Mouse (Mus musculus) ovary, adult 18-20 months (tissue): ENCODE results near the gene Gm11060.

Experiments
- DNase-seq: peaks from one replicate; pipeline ENCODE4 v3.0.0; 2022; ENCODE audit warnings: low spot score, mixed read lengths

Gene Gm11060

DNA sequence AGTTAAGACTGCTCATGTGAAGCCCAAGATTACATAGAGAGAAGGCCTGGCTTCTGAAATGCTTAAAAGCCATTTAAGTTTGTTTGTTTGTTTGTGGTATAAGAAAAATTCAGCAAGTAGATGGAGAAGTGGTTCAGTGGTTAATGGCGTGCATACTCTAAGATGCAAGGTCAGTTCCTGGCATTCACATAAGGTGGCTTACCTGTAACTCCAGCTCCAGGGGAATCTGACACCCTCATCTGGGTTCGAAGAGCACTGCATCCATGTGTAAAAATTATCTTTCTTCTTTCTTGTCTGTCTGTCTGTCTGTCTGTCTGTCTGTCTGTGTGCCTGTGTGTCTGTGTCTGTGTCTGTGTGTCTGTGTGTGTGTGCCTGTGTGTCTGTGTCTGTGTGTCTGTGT, at the start of gene Gm11060:
TSS of gene Gm11060 (plus strand) at position 301 of the 400 bp plus-strand sequence.
- DNase-seq, result no peak

DNA sequence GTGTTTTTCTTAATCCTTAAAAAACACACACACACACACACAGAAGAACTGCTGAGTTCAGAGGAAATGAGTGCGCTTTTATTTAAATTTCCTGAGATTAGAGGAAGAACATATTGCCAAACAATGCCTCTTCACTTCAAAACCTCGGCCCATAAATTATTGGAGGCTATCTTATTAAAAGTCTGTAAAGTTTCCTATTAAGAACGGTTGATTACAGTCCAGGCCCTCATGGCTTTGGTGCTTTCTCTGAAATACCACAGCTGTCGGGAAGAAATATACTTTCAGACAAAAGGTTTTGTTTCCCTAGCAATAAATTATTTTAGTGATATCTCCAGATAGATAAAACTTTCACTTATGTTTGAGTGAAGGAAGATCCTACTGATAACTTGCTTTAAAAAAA, 48.7 kb upstream of the Gm11060 start:
- DNase-seq, result no peak

DNA sequence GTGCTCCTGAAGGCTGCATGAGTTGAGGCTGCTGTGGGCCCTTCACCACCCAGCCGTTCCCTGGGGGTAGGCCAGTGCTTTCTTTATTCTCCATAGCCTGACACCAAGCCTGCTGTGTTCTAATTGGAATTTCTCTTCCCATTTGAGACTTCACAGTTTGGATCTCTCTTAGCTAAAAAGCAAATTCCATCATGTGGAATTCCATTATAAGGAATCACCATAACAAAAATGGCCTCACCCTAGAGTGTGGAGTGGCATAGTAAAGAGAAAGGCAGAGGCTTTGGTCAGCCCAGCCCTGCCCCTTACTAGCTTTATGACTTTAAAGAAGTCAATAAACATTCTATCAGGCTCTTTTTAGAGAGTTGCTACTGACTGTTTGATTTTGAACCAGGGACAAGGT, 43.5 kb upstream of the Gm11060 start:
- no peak for DNase-seq

DNA sequence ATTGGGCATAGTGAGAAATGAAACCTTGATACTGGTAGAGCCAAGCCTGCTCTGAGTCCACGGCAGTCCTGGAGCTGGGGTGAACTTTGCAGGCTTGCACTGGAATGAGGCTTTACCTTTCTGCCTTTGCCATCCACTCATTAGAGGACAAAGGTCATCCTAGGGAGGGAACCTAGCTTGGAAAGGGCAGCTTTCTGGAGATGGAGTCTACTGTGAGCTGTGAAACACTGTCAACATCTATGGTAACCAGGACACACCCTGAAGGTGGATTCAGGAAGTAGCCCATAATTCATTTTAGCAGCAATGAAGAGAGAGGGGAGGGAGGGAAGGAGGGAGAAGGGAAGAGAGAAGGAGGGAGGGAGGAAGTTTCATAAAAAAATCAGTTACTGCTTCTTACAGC, 36.3 kb upstream of the Gm11060 start:
- DNase-seq, result no peak

DNA sequence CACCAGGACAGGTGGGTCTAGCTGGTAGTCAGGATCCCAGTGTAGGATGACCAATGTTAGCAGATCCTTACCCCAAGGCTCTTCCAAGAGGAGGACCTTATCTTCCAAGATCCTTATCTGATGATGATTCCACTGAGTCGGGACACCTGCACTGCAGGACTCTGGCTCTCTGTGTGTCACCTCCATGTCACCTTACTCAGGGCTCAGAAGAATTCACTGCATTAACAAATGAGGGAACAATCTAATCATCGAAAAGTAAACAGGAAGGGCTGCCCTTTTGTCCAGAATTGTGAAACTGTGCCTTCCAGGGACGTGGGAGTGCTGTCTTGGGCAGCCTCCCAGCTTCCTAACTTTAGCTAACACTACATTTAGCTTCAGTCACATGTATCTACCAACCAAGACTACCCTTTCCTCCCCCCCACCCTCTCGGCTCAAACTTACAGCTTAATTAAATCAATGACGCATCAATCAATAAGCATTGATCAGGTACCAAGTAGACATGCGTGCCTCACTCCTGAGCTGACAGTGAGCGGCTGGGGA, 33.2 kb upstream of the Gm11060 start:
- no peak for DNase-seq

DNA sequence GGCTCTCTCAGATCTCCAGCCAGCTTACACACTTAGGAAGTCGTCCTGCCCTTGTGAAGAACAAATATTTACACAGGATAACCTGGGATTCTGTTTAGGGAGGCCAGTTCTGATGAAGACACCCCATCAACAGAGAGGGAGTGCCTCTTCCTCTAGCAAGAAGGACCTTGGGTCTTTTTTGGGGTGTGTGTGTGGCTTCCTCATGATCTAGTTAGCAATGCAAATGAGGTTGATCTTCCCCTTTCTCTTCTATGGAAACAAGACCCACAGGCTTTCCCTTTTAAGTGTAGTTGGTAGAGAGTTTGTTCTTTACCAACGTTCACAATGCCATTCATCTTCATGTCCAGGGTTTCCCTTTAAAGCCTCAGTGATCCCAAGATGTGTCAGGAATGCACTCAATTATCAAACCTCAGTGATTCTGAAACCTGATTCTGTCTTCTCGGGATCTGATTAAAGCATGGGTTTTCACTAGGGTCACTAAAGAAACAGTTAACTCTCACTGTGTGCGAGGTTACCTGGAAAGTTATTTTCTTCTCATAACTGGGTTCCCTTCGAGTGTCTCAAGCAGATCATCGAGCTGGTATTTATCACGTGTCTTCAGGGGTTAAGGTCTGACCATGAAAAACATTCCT, 29.0 kb upstream of the Gm11060 start:
- DNase-seq, result no peak

DNA sequence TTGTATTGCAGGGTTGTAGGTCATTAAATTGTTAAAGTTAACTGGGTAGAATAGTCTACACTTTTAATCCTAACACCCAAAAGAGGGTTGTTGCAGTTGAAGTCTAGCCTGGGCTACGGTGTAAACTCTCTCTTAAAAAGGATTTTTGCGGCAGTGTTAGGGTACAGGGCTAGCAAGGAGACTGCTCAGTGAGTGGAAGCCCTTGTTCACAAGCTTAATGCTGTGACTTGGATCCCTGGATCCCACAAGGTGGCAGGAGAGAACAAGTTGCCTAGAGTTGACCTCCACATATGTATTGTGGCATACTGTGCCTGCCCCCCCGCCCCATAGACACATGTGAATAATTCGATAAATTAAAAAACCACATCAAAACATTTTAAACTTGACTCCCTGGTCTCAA, 19.3 kb upstream of the Gm11060 start:
- no peak for DNase-seq

DNA sequence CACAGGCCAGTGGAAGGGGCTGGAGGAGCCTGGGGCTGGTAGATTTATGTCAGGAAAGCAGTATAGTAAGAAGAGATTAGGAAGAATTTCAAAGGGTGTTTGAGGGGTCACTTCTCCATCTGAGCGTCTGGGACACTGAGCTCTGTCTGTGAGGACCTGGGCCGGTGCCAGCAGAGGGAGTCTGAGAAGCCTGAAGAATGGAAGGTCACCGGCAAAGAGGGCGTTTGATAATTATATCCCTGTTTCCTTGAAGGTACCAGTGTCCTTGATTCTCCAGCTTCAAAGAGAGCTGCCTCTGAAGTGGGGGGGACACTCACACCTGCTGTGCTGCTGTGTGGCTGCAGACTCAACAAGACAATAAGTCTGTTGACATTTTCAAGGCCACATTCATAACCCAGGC, 17.6 kb upstream of the Gm11060 start:
- DNase-seq, result peak; percentile 62

DNA sequence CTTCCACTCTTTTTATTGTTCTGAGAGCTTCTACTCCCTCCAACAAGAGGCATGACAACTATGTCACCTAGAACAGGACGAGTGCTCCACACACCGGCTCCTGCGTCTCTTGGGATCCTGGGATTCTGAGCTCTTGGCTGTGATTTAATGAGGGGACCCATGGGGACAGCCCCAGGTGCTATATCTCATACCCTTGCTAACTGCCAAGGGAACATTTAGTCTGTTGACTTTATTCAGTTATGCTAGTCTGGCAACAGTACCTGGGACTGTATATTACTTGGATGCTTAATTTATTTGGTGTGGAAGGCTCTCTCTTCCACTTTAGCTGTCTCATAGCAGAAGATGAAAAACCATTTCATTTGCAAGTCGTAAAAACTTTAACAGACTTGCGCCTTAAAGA, 16.0 kb upstream of the Gm11060 start:
- no peak for DNase-seq

DNA sequence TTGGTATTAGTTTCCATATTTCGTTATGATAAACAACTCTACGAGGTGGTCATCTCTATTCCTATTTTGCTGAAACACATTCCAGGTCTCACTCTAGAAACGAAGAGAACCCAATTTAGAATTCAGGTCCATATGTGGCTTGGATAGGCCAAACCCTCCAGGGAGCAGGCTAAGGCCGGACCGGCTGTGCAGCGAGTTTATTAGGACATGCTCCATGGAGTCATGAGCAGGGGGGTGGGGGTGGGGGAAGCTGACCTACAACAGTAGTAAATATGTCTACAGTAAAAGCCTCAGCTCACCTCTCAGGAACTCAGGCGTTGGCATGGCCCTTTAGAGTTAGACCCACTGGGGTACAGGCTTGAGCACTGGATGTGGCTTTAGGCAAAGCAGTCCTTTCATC, 14.7 kb upstream of the Gm11060 start:
- no peak for DNase-seq

DNA sequence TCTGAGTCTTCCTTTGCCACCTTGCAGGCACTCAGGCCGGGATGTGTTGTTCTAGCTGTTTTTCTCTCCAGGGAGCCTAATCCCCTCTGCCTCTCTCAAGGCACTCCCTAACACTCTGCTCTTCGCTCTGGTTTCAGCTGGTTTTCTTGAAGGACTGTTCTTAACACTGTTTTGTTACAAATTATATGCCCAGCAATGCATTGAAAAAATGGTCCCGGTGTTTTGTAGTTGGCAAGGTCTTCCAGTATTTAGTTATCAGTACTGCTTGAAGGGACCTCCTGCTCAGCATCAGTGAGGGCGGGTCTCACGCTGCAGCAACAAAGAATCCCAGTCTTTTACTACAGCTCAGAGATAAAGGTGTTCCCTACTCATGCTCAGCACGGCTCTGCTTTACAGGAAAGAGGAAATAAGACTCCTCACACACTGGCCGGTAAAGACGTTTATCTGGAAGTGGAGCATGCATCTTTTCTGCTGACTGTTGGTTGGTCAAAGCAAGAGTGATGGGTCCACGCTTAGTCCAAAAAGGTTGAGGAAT, 9.5 kb upstream of the Gm11060 start:
- DNase-seq, result no peak

DNA sequence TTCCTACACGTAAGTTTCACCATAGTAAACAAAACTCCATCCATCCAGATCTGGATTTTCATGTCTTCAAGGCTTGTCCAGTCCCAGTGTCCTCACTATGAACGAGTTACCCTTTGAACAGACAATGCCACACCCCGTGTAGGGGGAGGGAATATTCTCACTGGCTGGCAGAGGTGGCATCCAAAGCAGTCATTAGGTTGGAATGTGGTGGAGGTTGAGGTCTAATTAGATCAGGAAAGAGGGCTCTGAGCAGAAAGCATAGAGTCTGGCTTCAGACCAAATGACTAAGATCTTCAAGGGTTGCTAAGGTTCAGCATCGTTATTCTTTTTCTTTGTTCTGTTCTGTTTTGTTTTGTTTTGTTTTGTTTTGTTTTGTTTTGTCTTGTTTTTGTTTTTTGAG, 7.8 kb upstream of the Gm11060 start:
- no peak for DNase-seq

DNA sequence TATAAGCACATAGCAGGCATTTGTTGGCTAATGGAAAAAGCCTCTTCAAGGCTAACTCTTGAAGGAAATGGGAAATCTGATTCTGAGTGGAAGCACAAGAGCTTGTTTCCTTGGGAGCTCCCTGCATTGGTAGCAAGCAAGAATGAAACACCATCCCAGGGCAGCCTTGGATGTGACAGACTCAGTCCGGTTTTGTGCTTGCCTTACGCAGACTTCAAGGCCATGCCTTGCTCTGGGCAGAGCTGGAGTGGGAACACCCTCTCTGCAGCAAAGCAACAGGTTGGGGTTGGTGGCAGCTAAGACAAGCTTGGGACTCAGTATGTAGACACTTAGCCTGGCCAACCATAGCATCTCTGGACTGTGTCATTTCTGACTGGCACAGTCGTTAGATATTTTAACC, 5.7 kb upstream of the Gm11060 start:
- DNase-seq, result peak; percentile 21

DNA sequence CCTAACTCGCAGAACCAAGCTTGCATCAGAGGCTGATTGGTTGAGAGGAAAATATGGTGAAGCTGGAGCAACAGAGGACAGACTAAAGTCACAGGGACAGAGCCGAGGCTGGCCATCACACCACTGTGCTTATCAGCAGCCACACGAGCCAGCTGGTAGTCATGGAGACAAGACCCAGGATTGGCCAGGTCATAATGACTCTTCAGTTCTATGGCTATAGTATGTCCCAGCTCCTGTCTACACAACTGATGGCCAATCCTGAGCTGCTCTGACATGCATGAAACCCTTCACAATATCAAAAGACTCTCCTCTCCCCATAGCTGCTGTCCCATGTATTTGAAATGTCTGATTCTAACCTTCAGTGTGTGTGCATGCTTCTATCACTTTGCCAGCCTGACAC, 3.8 kb upstream of the Gm11060 start:
- DNase-seq, result no peak

DNA sequence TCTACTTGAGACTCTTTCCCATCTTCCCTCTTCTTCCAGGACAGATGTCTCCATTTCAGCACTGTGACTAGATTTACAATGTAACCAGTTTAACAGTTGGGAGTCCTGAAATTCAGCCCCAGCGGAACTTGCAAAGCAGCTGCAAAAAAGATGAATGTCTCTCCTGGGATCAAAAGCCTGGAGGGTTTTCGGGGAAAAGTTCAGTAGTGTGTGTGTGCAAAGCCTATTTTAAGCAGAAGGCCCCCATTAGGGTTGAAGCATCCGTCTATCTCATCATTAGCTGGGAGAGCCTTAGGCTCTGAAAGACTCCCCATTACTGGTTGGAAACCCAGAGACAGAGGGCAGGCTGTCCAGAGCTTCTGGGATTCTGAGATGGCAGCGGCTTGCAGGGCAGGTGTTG, 2.7 kb upstream of the Gm11060 start:
- DNase-seq, result no peak

DNA sequence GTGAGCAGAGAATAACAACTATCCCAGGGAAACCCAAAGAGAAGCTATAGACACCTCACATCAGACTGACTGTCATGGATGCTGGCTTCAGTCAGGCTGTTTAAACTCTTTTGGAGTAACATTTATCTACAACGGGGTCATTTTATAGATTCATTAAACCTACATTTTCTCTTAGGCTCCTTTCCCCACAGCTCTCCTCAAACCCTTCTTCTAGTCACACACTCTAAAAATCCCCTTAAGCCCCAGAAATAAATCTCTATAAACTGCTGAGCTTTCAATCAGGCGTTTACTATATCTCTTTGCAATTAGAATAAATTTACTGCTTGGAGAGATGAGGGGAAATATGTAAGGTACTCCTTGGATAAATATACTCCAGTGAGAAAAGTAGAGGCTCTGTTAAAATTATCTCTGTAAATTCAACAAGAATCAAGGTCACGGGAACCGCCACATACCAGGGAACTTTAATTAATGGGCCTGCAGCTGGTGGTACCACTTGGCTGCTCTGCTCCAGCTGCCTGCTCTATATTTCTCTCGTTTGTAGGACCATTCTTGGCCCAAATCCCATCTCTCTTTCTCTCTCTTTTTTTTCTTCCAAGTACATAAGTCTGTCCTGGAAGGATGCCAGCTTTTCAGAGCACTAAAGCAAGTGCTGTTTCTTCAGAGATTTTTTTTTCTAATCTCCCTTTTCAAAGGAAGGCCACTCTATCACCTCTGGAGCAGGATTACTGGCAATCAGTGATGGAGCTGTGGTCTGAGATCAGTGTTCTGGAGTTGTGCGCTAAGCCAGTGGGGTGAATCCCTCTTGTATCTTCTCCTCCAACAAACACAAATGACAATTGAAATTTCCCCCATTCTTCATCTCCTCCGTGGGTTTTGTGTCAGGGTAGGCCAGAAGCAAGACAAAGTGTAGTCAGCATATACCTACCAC, 2.0 kb upstream of the Gm11060 start:
- DNase-seq, result no peak

DNA sequence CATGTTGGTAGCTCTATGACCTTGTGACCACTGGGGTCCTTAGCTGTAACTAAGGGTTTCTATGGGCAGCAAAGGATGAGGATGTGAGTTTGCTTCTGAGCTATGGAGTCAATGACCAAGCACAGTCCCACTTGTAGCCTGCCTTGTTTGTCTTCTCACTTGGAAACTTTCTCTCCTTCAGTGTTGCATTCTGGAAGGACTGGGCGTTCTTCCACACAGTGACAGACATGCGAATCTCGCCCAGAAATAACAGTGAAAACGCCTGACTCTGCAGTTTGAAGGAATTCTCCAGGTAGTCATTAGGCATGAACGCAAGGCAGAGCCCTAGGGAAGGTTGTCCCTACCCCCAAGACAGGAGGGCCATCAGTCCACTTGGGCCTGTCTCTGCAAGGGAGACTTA, 827 bp upstream of the Gm11060 start:
- DNase-seq, result no peak

DNA sequence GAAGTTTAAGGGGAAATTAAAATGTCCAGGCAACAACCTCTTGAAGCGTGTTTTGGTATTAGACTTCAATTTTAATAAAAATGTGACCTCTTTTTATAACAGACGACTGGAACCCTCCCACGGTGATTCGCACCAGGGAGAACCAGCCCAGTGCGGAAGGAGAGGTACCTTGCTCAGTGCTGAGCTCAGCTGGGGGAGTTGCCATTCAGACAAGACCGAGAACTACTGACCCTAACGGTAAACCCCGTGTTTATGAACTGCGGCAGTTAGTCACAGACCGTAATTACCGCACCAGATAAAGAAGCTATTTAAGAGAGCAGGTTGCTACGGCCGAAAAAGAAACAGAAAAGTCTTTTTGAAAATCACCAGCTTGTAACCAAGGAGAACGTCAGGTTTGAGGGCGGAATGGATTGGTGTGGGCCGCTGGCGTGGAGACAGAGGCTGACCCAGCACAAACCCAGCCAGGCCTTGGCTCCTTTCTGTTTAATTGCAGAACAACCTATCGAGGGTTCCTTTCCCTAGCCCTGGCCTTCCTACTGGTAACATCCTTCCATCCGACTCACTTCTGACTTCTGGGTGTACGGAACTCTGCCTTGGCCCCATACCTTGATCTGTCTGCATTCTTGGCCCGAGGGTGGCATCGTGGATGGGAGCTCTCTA, 5.6 kb downstream of the Gm11060 start:
- DNase-seq, result peak; percentile 16

DNA sequence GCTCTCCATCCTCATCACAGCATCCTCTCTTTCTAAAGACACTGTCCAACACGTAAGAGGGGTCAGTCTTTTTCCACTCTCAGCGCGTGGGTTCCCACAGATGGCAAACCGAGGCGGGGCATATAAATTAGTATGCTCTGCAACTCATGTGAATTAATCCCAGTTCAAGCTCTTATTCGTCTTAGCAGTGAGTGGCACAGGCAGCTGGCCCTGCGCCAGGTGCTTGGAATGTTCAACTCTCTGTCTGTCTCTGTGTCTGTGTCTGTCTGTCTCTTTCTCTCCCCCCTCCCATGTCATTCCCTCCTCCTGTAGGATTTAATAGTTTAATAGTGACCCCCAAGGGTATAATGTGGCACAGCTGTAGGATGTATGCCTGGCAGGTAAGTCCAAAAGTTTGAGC, 7.6 kb downstream of the Gm11060 start:
- DNase-seq, result no peak

DNA sequence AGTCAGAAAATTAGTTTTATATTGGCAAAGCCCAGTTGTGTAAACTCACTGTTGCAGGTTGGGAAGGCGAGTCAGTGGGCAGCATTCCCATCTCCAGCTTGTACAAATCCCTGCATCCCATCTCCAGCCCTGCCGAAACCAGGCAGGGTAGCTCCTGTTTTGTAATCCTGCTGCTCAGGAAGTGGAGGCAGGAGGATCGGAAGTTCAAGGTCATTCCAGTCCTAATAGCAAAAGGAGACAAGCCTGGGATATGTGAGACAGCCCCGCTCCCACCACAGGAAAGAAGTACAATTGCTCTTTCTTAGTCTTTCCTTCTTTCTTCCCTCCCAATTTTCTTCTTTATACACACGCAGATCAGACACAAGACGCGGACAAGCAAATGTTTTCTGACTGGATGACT, 8.7 kb downstream of the Gm11060 start:
- peak; percentile 19 for DNase-seq

DNA sequence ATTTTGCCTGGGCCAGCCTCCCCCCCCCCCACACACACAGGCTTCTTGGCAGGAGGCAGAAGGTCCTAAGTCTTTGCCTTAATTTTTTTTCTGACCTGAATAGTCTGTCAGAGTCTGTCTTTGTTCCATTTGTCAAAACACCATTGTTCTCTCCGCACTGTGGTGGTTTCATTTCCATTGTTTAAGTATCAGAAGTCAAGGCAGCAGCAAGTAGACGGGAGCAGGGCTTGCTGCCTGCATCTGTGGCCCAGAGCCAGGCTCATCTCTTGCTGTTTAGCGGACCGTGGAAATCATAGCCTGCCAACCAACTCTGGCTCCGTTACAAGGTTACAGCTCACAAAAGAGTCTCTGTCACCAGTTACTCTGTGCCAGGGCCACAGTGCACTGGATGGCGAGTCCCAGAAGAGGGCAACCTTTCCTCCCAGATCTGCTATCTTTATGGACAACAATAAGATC, 16.9 kb downstream of the Gm11060 start:
- peak; percentile 81 for DNase-seq

DNA sequence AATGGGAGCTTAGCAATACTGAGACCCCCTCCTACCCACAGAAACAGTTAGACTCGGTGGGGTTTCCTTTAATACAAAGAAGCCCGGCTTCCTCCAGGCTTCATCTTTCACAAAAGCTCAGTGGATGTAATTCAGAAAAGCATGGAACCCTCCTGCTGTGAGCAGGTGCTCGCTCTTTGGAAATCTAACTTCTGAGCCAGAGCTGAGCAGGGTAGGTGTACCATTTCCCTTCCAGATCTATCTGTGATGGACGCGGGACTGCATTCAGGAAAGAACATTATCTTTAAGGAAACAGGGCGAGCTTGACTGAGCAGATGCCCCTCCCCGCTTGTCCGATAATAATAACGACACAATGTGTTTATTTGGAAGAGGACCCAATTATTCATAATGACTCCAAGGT, 22.3 kb downstream of the Gm11060 start:
- DNase-seq, result no peak
